Mouse (Mus musculus) kidney, embryonic 14.5 days (tissue): Measurements from ENCODE around the gene Ifi27l2b. TPM values are rescaled to one million over a fixed set of nuclear protein-coding genes. Genes with fewer than 3 reads are reported as not detected.

ENCODE experiments used
- ATAC-seq: fragments of 200-750 bp; cut with Nextera tagmentation; 2 replicates; pipeline ENCODE4 v1.8.0; 2017; ENCODE audit warnings: moderate number of reproducible peaks, mild to moderate bottlenecking, moderate TSS enrichment, moderate library complexity; ENCODE audit not compliant: low FRiP score, low TSS enrichment
- H3K27ac ChIP-seq: fragments of 300-500 bp; sonication (generic); 2 replicates; pipeline ENCODE4 v1.5.1; 2014; ENCODE audit warnings: low read depth, mild to moderate bottlenecking, low read length, moderate library complexity, mixed read lengths
- H3K27me3 ChIP-seq: fragments of 300-500 bp; sonication (generic); 2 replicates; pipeline ENCODE4 v1.6.1; 2014; ENCODE audit warnings: mild to moderate bottlenecking, low read length; ENCODE audit not compliant: control insufficient read depth, insufficient read depth
- H3K36me3 ChIP-seq: fragments of 300-500 bp; sonication (generic); 2 replicates; pipeline ENCODE4 v1.6.1; 2014; ENCODE audit warnings: low read length, mixed read lengths; ENCODE audit not compliant: control insufficient read depth, insufficient read depth
- H3K4me1 ChIP-seq: fragments of 300-500 bp; sonication (generic); 2 replicates; pipeline ENCODE4 v1.6.1; 2014; ENCODE audit warnings: low read length, mixed read lengths; ENCODE audit not compliant: control insufficient read depth, insufficient read depth
- H3K4me2 ChIP-seq: fragments of 300-500 bp; sonication (generic); replicated peaks from 2 replicates; pipeline ENCODE4 v1.6.1; 2014; ENCODE audit warnings: low read depth, mild to moderate bottlenecking, low read length
- H3K4me3 ChIP-seq: fragments of 300-500 bp; sonication (generic); 2 replicates; pipeline ENCODE4 v1.5.1; 2014; ENCODE audit warnings: mild to moderate bottlenecking, low read length
- H3K9ac ChIP-seq: fragments of 300-500 bp; sonication (generic); 2 replicates; pipeline ENCODE4 v1.6.1; 2014; ENCODE audit warnings: low read depth, mild to moderate bottlenecking, low read length, moderate library complexity
- H3K9me3 ChIP-seq: fragments of 300-500 bp; sonication (generic); 2 replicates; pipeline ENCODE4 v1.6.1; 2016; ENCODE audit warnings: low read length; ENCODE audit not compliant: control insufficient read depth
- WGBS: fragments of 180-500 bp; shearing (Covaris S2); extraction: QIAGEN DNeasy Blood & Tissue Kit; methylation state at CpG from one replicate; pipeline ENCODE4 v1.1.7; 2014; 5-methylcytosine and 5-hydroxymethylcytosine counted together
- polyA plus RNA-seq: library from polyadenylated mRNA; unstranded; fragments of >200 nt; fragmentation: Nextera tagmentation; extraction: Ambion mirVana; gene quantifications from 2 replicates; pipeline ENCODE4 v1.2.1, GENCODE M21; 2014

Gene Ifi27l2b
- polyA plus RNA-seq, 1 experiment from 2014 or later: not detected

DNA sequence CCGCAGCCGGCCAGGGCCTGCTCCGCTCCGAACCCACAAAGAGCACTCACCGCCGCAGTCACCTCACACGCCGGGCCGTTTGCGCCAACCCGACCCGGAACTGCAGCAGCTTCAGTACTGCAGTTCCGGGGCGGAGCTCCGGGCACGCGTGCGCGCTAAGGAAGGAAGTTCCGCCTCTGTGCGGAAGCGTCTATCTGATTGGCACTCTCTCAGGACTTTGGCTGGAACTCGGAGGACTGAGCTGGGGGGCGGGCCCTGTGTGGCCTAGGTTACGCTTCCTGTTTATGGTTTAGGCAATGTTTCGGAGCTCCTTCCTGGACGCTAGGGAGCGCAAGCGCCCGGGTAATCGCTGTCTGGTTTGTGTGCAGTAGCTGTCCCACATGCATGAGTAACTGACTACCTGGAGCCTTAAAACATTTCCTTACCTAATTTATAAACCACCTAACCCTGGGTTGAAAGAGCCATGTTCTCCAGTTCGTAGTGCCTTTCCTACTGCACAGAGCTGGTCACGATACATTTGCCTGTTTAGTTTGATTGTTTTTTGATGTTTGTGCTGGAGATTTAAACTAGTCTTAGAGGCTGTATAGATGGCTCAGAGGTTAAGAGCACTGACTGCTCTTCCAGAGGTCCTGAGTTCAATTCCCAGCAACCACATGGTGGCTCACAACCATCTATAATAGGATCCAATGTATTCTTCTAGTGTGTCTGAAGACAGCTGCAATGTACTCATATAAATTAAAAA, 31.1 kb downstream of the Ifi27l2b start, which contains the start of gene Ddx24:
Gene Ddx24, minus strand, starts transcription at position 102 of the 742 bp plus-strand sequence.
- Histone ChIP-seq H3K4me2 (peak within 1 kb of the TSS; percentile 91), H3K4me3 (peak within 1 kb of the TSS; percentile 97), H3K36me3 (peaks cover 19% of the 10 kb centered on the region), H3K27ac (no peak within 1 kb of the TSS), H3K9me3 (no peaks in the 10 kb centered on the region), H3K27me3 (no peaks in the 10 kb centered on the region), H3K4me1 (0 out of 2 replicates have a peak, but pooled peaks cover 9% of the 10 kb centered on the region), H3K9ac (peak within 1 kb of the TSS; percentile 83)
- peak; percentile 100 for ATAC-seq
- WGBS: 1% methylated on average over 33 of the region's 33 CpGs

DNA sequence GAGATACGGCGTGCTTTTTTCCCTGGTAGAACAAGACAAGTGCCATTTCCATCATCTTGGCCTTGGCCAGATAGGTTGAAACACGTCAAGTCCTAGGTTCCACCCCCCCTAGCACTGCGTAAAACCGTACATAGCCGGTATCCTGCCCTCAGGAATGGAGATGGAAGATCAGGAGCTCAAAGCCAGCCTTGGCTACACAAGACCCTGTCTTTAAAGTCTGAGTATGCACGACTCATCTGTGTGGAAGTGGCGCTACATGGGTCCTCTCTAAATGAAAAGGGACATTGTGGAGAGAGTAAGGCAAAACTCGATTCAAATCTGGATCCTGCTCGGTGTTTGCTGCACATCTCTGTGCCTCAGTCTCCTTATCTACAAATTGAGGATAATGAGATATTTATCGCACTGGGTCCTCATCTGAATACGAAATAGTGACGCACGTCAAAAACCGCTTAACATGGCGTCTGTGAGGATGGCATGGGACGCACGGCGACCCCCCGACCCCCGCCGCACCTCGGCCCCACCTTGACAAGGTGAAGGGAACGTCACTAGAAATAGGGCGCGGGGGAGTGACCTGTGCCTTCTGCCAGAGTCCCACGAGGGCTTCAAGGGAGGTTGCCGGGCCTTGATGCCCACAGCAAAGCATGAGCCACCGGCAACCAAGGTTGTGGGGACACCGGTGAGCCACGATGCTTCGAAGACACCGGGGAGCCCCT, 31.9 kb downstream of the Ifi27l2b start:
- 8% methylated on average over 33 of the region's 33 CpGs for WGBS
- Histone ChIP-seq H3K9ac (peak overlapping the region; percentile 83), H3K4me3 (peak overlapping the region; percentile 97), H3K27me3 (no peaks in the 10 kb centered on the region), H3K36me3 (peaks cover 19% of the 10 kb centered on the region), H3K27ac (no peak overlapping the region), H3K4me1 (0 out of 2 replicates have a peak, but pooled peaks cover 9% of the 10 kb centered on the region), H3K9me3 (no peaks in the 10 kb centered on the region), H3K4me2 (peak overlapping the region; percentile 91)
- no peak for ATAC-seq

GRCm38 (mm10) chr12:103408144-103408543, 48.9 kb downstream of the Ifi27l2b start:
- H3K27me3 ChIP-seq: no peaks in the 10 kb centered on the region
- no peak for ATAC-seq
- no peak overlapping the region for H3K9ac ChIP-seq
- H3K9me3 ChIP-seq: no peaks in the 10 kb centered on the region
- no peak overlapping the region for H3K27ac ChIP-seq
- H3K4me3 ChIP-seq: no peak overlapping the region
- no peak overlapping the region for H3K4me2 ChIP-seq
- no peaks in the 10 kb centered on the region for H3K4me1 ChIP-seq
- peaks cover 84% of the 10 kb centered on the region for H3K36me3 ChIP-seq
- 94% methylated on average over 10 of the region's 10 CpGs for WGBS

GRCm38 (mm10) chr12:103407720-103408119, 49.3 kb downstream of the Ifi27l2b start, which contains the start of gene 9330161L09Rik:
TSS of gene 9330161L09Rik (minus strand) at chr12:103407820.
- WGBS: 97% methylated on average over 4 of the region's 4 CpGs
- Histone ChIP-seq H3K27me3 (no peaks in the 10 kb centered on the region), H3K4me3 (no peak within 1 kb of the TSS), H3K4me2 (no peak within 1 kb of the TSS), H3K4me1 (no peaks in the 10 kb centered on the region), H3K9ac (no peak within 1 kb of the TSS), H3K27ac (no peak within 1 kb of the TSS), H3K9me3 (no peaks in the 10 kb centered on the region), H3K36me3 (peaks cover 80% of the 10 kb centered on the region)
- ATAC-seq: no peak

- H3K9ac ChIP-seq: no peak overlapping the region
- no peak for ATAC-seq
- H3K4me1 ChIP-seq: no peaks in the 10 kb centered on the region
- H3K27me3 ChIP-seq: no peaks in the 10 kb centered on the region
- WGBS: 87% methylated on average over 18 of the region's 18 CpGs
- no peak overlapping the region for H3K27ac ChIP-seq
- no peak overlapping the region for H3K4me3 ChIP-seq
- H3K4me2 ChIP-seq: no peak overlapping the region
- H3K36me3 ChIP-seq: peaks cover 46% of the 10 kb centered on the region
- no peaks in the 10 kb centered on the region for H3K9me3 ChIP-seq
Observed at GRCm38 (mm10) chr12:103404131-103404530, 52.9 kb downstream of the Ifi27l2b start.

Other genes with a start within 250 kb of the Ifi27l2b start
- gene Prima1, start 215.1 kb downstream of the Ifi27l2b start, polyA plus RNA-seq: 0.21 and 0.49 TPM in 2 replicates
- gene Fam181a, start 146.2 kb downstream of the Ifi27l2b start, polyA plus RNA-seq: not detected in 2 replicates
- gene Asb2, start 101.2 kb downstream of the Ifi27l2b start, polyA plus RNA-seq: 1.0 and 1.2 TPM in 2 replicates
- gene Otub2, start 68.5 kb downstream of the Ifi27l2b start, polyA plus RNA-seq: 6.0 and 6.1 TPM in 2 replicates
- 0.22 and 0.26 TPM in 2 replicates for gene 9330161L09Rik, start 49.4 kb downstream of the Ifi27l2b start, polyA plus RNA-seq
- gene Ddx24, start 31.4 kb downstream of the Ifi27l2b start, polyA plus RNA-seq: 73.9 and 93.9 TPM in 2 replicates
- 22.3 and 22.5 TPM in 2 replicates for gene Ifi27, start 23.0 kb downstream of the Ifi27l2b start, polyA plus RNA-seq
- 5.9 and 8.0 TPM in 2 replicates for gene Ifi27l2a, start 13.5 kb downstream of the Ifi27l2b start, polyA plus RNA-seq
- gene Ppp4r4, start 75.1 kb upstream of the Ifi27l2b start, polyA plus RNA-seq: 1.2 and 2.0 TPM in 2 replicates
- gene Serpina10, start 174.2 kb upstream of the Ifi27l2b start, polyA plus RNA-seq: not detected in 2 replicates
- 0.47 and 0.95 TPM in 2 replicates for gene Serpina6, start 200.0 kb upstream of the Ifi27l2b start, polyA plus RNA-seq
- not detected in 2 replicates for gene Serpina16, start 218.9 kb upstream of the Ifi27l2b start, polyA plus RNA-seq
- not detected in 2 replicates for gene Serpina1f, start 238.3 kb upstream of the Ifi27l2b start, polyA plus RNA-seq